Mouse (Mus musculus) brain, embryonic 14.5 days (tissue): ENCODE measurements around the gene Cntnap2.
"Not testable (repeated sequence)": the region's sequence is repeated elsewhere in the genome, so short reads cannot be mapped to it uniquely, and the experiment has no call there.

Experiments used
- CTCF ChIP-seq: fragments of 200-500 bp; IDR thresholded peaks from 2 replicates; pipeline ENCODE4 v1.5.1; 2012; ENCODE audit warnings: inconsistent platforms, mild to moderate bottlenecking, moderate library complexity, borderline replicate concordance; ENCODE audit not compliant: insufficient read depth, insufficient read length; ENCODE audit errors: extremely low read depth
- POLR2A ChIP-seq: fragments of 200-500 bp; IDR thresholded peaks from 2 replicates; pipeline ENCODE4 v1.6.1; 2012; ENCODE audit warnings: mild to moderate bottlenecking, inconsistent platforms, borderline replicate concordance; ENCODE audit not compliant: poor library complexity, insufficient read depth, insufficient read length, severe bottlenecking; ENCODE audit errors: extremely low read depth

DNA sequence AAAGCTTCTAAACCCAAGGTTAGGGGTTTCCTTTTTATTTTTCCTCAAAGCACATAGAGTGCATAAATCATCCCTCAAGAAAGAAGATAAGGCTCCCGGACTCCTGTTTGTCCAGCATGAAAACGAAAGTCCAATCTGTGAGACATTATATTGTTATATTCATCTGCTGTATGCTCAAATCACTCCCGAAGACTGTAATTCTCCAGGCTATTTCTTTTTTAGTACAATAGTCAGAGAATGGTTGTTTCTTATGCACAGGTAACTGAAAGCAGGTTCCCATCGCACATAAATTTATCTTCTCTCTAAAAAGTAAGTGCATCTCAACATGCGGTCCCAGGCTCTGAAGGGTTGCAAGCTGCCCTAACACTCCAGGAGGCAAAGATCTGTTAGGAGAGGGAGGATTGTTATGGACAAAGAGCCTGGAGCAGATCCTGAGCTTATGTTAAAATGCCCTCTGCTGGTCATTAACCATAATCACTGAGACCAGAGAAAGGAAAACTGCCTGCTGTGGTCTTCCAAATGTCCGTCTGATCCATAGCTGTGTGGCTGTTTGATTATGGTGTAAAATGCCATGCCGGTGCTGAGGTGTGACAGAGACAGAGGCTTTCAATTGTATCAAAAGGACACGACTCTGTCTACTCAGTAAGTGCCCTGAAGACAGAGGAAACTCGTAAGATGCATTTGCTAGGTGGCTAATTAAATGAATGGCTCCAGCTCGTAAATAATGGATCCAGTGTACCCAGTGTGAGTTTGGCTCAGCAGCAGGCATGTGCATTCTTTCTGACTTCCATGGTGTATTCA, 2116.4 kb downstream of the Cntnap2 start:
- TF ChIP-seq POLR2A = not testable (repeated sequence)
- peak; percentile 53; the same call in 1 of the 2 replicates for TF ChIP-seq CTCF
